Mouse (Mus musculus) megakaryocyte, embryonic 14.5 days (primary cell): ENCODE measurements at regions not wholly inside any gene's neighbourhood (a gene's known extent, or its start where the extent isn't known, plus 50 kb on each side); places are given as distances from the start of the nearest gene placed in this dataset.

Source experiments
- FLI1 ChIP-seq: IDR thresholded peaks from 2 replicates; pipeline ENCODE4 v1.6.1; 2012; ENCODE audit warnings: low read length, inconsistent platforms, mixed read lengths
- GATA1 ChIP-seq: IDR thresholded peaks from 3 replicates; pipeline ENCODE4 v1.6.1; 2012; ENCODE audit warnings: mixed read lengths, low read length, inconsistent platforms, borderline replicate concordance

DNA sequence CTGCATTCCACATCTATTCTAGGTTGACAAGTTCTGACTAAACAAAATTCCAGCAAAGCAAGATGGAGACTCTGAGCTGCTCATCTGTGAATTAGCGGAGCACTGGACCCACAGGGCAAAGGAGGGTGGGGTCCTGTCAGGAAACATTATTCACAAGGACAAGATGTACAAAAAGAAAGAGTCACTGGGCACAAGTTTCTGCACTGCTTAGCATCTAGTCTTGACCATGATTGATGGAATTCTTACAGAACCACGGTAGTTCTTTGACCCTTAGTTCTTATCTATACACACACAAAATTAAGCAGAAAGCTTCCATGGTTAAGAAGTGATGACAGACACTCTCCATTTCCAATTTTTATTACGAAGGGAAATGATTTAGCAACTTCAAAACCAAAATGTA, 267.6 kb downstream of the Mreg start:
- TF ChIP-seq GATA1, result no peak
- no peak for TF ChIP-seq FLI1
